Mouse (Mus musculus) adrenal gland, adult (tissue): Measurements from ENCODE around the gene Grn.
A peak's percentile ranks its signal among the peaks of the same experiment; 100 is the strongest.

Source experiments
- DNase-seq, 2 experiments: peaks; one replicate each; pipeline ENCODE4 v3.0.0; 2022 to 2023; ENCODE audit warnings: low spot score in 1 of 2; ENCODE audit not compliant: inconsistent age in 2 of 2

Gene Grn

DNA sequence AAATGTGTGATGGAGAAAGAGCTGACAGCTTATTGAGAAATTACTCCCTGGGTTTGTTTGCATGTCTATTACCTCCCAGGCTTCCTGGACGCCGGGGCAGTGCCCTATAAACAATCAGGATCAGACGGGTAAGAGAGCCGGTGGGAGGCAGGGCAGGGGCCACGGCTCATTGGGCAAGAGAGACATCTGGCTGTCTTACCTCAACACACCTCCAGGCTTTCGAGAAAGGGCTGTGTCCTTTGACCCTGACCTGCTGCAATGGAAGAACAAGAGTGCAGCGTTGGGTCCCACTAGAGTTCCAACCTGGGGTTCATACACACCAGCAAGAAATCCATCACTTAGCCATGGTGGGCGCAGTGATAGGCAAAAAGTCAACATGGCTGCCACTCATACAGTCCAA, 8.6 kb upstream of the Grn start:
- DNase-seq = no peak

- peak; percentile 57 for DNase-seq
These were observed 5.4 kb upstream of the Grn start for GRCm38 (mm10) chr11:102424666-102425065.

GRCm38 (mm10) chr11:102425555-102426316, 4.4 kb upstream of the Grn start:
- no peak for DNase-seq

- no peak for DNase-seq
These were observed 1.1 kb upstream of the Grn start for GRCm38 (mm10) chr11:102428981-102429540.

DNA sequence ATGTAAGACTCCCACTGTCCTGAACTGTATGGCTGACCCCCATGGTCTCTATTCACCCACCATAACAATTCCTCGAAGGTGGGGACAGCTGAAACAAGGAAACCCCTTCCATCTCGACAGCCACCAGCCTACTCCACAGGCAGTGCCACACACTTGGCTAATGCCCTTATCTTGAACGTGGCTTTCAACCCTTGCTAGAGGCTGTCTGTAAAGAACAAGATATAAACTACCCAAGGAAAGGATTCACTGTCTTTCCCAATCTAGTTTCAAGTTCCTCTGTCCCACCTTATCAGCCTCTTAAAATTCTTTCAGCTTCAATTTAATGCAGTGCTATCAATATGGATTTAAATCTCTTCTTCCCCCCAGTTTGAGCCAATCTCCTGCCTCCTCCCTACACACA, 564 bp upstream of the Grn start:
- DNase-seq = peak in 1 of 2 experiments; percentile 48

- peak; percentile 83 to 95 for DNase-seq
These were observed 1.0 kb downstream of the Grn start for GRCm38 (mm10) chr11:102431018-102431645.

DNA sequence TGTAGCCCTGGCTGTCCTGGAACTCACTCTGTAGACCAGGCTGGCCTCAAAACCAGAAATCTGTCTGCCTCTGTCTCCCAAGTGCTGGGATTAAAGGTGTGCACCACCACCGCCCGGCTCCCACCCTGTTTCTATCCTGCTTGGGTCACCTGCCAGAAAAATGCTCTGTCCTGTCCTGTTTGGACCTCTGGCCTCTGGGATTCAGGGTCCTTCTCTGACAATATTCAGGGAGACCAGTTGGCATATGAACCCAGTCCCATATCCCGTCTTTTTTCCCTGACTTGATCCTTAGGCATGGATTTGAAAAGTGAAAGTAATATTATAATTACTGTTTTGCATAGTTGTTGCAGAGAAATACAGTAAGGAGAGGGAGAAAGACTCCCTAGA, 1.6 kb downstream of the Grn start:
- DNase-seq = peak; percentile 27 to 61

DNA sequence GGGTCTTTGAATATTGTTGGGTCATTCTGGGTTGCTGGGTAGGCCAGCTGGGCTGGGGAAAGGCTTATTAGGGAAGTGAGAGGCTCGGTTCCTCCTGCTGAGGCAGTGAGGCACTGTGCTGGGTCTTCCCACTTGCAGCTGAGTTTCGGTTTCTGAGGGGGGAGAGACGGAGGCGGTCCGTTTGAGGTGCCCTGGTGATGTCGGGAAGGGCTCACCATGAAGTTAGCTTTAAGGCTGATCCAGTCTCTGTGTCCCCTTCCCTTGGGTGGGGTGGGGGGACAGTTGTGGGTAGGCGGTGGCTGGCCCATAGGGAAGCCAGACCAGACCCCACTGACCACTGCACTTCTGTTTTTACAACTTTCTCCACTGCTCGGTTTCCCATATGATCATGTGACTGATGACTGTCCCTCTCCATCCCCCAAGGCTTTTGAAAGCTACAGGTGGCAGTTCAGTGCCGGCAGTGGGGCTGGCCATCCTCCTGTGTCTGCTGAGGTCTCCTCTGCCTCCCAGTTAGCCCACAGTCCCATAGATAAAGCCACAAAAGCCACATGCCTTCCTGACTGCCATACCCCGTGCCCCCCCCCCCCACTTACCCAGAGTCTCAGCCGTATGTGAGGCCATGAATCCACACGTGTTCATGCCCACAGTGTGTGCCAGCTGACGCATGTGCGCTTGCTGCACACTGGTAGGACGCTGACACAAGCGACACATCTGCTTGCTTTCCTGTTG, 2.2 kb downstream of the Grn start:
- DNase-seq = peak; percentile 59 to 80

GRCm38 (mm10) chr11:102432896-102433295, 2.8 kb downstream of the Grn start:
- peak; percentile 94 to 95 for DNase-seq

- DNase-seq = peak in 1 of 2 experiments; percentile 25
These were observed 3.8 kb downstream of the Grn start for GRCm38 (mm10) chr11:102433866-102434265.

- peak; percentile 87 to 96 for DNase-seq
These were observed 4.3 kb downstream of the Grn start for GRCm38 (mm10) chr11:102434406-102434805.

DNA sequence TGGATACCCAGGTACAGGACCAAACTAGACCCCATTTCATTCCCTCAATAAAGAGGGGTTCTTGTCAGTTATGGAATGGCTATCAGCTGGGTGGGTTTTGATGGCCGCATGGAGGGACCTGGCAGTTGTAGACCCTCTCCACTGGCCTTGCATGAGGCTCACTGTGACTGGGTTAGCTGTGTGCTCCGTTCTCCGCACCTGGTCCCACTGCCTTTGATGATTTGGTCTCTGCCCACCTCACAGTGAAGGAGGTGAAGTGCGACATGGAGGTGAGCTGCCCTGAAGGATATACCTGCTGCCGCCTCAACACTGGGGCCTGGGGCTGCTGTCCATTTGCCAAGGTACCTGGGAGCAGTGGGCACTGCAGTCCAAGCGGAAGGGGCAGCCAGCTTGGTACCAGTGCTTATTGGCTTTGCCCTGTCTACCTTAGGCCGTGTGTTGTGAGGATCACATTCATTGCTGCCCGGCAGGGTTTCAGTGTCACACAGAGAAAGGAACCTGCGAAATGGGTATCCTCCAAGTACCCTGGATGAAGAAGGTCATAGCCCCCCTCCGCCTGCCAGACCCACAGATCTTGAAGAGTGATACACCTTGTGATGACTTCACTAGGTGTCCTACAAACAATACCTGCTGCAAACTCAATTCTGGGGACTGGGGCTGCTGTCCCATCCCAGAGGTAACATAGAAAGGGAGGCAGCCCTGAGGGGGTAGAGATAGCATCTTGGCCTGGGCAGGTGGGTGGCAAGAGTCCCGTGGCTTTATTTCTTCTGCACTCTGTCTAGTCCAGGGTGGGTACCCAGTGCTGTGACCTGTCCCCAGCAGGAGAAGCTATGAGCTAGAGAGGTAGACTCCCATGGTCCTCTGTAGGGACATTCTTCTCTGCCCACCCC, 4.9 kb downstream of the Grn start:
- peak in 1 of 2 experiments; percentile 36 for DNase-seq

DNA sequence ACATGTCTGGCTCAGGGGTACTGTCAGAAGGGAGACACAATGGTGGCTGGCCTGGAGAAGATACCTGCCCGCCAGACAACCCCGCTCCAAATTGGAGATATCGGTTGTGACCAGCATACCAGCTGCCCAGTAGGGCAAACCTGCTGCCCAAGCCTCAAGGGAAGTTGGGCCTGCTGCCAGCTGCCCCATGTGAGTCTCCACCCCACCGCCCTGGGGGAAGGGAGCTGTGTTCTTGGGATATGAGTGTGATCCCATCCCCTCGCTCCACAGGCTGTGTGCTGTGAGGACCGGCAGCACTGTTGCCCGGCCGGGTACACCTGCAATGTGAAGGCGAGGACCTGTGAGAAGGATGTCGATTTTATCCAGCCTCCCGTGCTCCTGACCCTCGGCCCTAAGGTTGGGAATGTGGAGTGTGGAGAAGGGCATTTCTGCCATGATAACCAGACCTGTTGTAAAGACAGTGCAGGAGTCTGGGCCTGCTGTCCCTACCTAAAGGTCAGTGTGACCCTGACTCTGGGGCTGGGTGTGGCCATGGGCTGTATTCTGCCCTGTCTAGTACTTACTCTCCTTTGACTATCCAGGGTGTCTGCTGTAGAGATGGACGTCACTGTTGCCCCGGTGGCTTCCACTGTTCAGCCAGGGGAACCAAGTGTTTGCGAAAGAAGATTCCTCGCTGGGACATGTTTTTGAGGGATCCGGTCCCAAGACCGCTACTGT, 5.8 kb downstream of the Grn start:
- DNase-seq = peak; percentile 69 to 85

DNA sequence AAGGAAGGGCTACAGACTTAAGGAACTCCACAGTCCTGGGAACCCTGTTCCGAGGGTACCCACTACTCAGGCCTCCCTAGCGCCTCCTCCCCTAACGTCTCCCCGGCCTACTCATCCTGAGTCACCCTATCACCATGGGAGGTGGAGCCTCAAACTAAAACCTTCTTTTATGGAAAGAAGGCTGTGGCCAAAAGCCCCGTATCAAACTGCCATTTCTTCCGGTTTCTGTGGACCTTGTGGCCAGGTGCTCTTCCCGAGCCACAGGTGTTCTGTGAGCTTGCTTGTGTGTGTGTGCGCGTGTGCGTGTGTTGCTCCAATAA, 6.3 kb downstream of the Grn start:
- DNase-seq = no peak

DNA sequence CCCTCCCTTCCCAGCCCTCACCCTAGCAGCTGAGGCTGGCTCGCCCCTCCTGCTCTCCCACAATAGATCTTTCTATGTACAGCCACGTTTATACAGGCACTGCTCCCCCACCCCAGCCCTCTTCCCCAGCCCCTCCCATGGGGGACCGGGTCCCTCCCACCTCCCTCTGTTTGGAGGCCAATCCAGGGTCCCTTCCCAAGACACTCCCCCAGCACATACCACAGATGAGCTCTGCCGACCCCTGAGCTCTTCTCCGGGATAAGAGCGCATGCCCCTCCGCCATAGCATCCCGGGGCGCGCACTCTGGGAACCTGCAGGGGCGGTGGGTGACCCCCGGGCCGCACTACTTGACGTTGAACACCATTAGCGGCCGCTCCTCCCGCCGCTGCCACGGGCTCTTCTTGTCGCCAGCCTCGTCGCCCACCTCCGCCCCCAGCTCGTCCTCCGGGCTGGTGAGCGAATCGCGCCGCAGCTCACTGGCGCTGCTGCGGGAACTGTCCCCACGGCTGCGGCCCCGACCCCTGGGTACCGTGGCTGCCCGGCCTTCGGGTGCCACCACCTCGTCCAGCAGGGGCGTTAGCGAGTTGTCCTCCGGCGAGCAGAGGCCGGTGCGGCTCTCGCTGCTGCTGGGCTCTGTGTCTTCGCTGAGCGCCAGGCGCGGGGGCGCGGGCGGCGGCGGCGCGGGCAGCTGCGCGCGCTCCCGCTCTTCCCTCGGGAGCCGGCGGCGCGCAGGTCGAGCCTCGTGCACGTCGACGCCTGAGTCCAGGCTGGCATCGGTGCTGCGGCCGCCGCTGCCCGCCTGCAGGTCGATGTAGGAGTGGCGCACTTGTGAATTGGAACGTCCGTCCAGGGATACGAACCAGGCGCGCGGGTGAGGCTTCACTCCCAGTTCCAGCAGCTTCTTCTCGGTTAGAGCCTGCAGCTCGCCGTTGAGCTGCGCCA, 7.3 kb downstream of the Grn start:
- peak; percentile 88 to 91 for DNase-seq

DNA sequence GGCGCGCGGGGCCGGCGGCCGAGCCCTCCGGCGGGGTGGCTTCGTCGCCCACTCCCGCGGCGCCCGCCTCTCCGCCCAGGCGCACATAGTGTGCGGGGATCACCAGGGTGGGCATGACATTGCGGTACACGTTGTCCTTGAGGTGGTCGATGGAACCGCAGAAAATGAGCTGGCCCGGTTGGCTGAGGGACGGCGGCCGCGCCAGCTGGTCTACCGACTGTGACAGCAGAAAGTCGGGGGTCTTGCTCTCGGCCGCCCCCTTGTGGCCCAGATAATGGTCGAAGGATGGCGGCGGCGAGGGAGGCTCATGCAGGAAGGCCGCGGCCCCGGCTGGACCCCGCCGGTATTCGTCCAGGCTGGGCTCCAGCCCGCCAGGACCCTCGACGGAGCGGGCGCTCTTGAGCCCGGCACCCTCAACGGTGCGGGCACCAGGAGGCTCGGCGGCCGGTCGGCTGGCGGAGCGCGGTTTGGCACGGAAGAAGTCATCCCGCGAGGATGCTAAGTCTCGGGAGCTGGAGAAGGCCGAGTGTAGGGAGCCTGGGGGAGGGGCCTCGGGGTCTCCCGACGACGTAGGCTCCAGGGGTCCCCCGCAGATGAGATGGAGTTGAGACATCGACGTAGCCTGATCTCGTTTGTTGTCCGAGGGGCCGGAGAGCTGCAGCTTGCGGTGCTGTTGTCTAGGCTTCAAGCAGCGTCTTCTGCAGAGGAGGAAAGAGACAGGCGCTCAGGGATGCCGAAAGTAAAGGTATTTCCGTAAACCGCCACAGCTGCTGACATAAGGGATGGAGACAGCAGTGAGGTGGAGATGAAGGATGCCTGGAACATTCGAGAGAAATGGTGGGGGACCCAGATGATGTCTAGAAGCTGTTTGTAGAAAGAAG, 8.3 kb downstream of the Grn start:
- peak; percentile 84 to 94 for DNase-seq

DNA sequence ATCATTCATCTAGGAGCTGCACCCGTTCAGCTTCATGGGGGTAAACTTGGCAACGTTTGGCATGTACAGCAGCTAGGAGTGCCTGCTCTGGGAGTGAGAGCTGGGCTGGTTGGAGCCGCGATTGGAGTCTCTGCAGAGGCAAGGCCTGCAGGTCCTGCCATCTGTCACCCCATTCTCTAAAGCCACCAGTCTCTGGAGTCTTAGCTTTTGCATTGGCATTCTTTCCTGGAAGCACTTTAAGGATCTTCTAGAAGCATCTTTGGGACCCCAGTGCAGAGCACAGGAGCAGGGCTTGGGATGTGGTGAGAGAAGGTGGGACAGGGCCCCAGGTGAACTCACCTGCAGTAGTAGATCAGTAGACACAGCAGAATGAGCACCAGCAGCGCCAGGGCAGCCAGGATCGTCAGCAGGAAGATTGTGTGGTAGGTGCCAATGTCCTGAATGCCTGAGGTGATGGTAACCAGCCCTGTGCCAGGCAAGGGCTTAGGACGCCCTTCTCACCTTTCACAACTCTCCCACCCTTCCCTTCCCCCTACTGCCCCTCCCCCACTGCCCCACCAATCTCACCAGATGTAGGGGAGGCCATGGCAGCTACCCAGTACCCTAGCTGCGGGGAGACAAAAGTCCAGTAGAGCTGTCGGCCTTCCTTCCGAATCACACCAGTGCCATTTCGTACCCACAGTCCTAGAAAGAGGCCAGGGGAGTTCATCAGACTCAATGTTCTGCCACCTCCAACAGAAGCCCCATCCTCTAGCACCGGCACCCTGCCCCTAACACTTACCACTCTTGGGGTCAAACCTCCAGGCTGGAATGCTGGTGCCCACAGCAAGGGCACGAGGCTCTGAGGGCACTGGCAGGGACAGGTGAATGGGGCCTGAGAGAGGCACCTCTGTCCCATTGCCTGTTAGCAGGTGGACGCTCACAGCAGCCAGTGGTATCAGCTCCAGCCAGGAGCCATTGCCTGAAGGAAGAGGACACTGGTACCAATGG, 9.3 kb downstream of the Grn start:
- peak in 1 of 2 experiments; percentile 16 for DNase-seq
